Mouse (Mus musculus): ENCODE measurements at regions not wholly inside any gene's neighbourhood (a gene's known extent, or its start where the extent isn't known, plus 50 kb on each side); places are given as distances from the start of the nearest gene placed in this dataset.

GRCm38 (mm10) chr10:120552341-120553096 lies 76.2 kb upstream of the Hmga2 start:
- DNase-seq (ENCODE audit: low spot score), result no peak

- DNase-seq (ENCODE audit: low spot score), result no peak
These were observed 75.6 kb upstream of the Hmga2 start for GRCm38 (mm10) chr10:120551851-120552281.

DNA sequence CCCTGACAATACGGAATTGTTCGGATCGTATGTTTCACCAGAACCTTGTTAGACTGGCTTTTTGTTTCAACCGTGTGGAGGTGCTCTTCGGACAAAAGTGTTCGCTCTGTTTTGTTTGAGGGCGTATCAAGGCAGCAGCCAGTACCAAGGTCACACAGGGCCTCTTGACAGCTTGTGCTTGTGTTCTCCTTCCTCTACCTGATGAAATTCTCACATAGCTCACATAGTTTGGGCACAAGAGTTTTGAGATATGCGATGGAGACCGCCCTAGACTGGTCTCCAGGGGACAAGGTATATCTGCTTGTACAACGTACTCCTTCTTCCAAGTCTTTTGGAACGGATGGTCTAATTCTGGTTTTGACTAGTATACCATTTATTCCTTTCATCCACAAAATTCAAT lies 70.9 kb upstream of the Hmga2 start:
- DNase-seq (ENCODE audit: low spot score), result no peak

GRCm38 (mm10) chr10:120541618-120542017 lies 65.3 kb upstream of the Hmga2 start:
- DNase-seq (ENCODE audit: low spot score), result no peak

DNA sequence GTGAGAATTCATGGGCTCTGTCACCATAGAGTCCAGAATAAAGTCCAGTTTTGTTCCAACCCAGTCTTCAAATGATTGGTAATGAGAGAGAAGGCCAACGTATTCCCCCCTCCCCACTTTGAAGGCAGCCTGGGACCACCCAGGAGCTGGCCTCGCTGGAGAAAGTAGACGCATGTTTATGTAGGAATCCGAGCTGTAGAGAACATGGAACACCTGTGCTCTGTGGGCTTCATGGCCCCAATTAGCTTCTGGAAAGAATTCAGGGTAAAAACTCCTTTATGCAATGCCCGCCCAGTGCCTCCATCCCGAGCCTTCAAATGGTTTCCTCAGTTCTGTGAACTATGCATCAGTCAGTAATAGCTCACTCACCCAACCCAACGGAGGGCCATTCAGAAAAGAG lies 62.3 kb upstream of the Hmga2 start:
- DNase-seq (ENCODE audit: low spot score), result no peak

DNA sequence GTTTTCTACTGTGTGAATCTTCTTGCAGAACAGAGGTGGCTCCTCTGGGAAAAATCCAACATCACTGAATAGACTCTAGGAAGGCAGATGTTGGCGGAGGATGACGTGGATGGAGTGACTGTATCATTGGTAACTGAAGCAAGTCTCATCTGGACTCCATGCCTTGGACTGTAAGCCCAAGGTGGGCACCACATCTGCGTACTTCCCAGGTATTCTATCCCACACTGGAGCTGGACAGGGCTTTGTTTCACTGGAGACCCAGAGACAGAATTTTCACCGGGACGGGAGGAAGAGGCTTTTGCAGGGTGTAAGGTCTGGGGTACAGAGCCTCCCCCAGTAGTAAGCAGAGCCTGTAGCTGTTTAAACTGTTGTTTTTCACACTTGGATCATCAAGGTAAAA lies 52.1 kb upstream of the Hmga2 start:
- no peak for DNase-seq (ENCODE audit: low spot score)

- DNase-seq (ENCODE audit: low spot score), result no peak
These were observed 51.7 kb upstream of the Hmga2 start for GRCm38 (mm10) chr10:120527951-120528350.

- DNase-seq (ENCODE audit: low spot score), result no peak
These were observed 50.7 kb upstream of the Hmga2 start for GRCm38 (mm10) chr10:120526991-120527390.
